ENCODE assay signal across 20 mouse cellular contexts in genomic region chr15:77039211-77039700, GRCm38 (mm10). TPM values are rescaled to one million over a fixed set of nuclear protein-coding genes. Genes with fewer than 3 reads are reported as not detected.
DNase-seq lines count a peak whose midpoint lies in the region; ATAC-seq and TF ChIP-seq lines count a peak whose summit lies in the region.
"Had no signal": no experiment of that assay in that cellular context is flagged by ENCODE, and none has a peak within 500 bp of the region (broad histone marks: within the 10 kb centered on the region; RNA-seq: fewer than 3 reads in every experiment).

No protein-coding gene starts in this region.

- H3K4me3 ChIP-seq in heart, embryonic 13.5 days, result no peak overlapping the region
- H3K4me3 ChIP-seq in heart, adult 2 months, result no peak overlapping the region
- H3K4me3 ChIP-seq in embryonic facial prominence, embryonic 14.5 days (ENCODE audit: low read depth, low read length), result no peak overlapping the region
- H3K4me3 ChIP-seq in left cerebral cortex, adult 2 months, result no peak overlapping the region
- H3K4me3 ChIP-seq in kidney, embryonic 15.5 days (replicated peaks), result no peak overlapping the region
- no peak overlapping the region for H3K4me3 ChIP-seq in midbrain, embryonic 13.5 days (replicated peaks)
- H3K4me3 ChIP-seq: midbrain, embryonic 10.5 days had no signal

- no peaks in the 10 kb centered on the region for H3K36me3 ChIP-seq in heart, embryonic 13.5 days
- peaks cover 2% of the 10 kb centered on the region; the same call in 1 of the 2 replicates for H3K36me3 ChIP-seq in heart, adult 2 months (ENCODE audit: control insufficient read depth, insufficient read depth, low read length)
- H3K36me3 ChIP-seq in embryonic facial prominence, embryonic 14.5 days (ENCODE audit: control insufficient read depth, insufficient read depth, low read length), result no peaks in the 10 kb centered on the region
- H3K36me3 ChIP-seq in kidney, embryonic 15.5 days, result no peaks in the 10 kb centered on the region
- H3K36me3 ChIP-seq in midbrain, embryonic 13.5 days, result no peaks in the 10 kb centered on the region
- H3K36me3 ChIP-seq: midbrain, embryonic 10.5 days had no signal

- DNase-seq in heart, adult 2 months, result no peak
- peak; percentile 40 for DNase-seq in embryo, embryonic 10.5 days (ENCODE audit: low spot score)
- no peak for DNase-seq in embryonic facial prominence, embryonic 14.5 days (ENCODE audit: low spot score)
- DNase-seq in left cerebral cortex, adult 2 months (ENCODE audit: extremely low spot score in 1 of 2, low spot score in 2 of 2), result no peak
- DNase-seq: cerebellum, postnatal 25 days; kidney, adult 2 months; kidney, postnatal 14 days; lung, embryonic 14.5 days; lung, postnatal 36 days; right cerebral cortex, postnatal 25 days had no signal

- intact Hi-C loops in heart, adult 2 months (cut with DNase I), result loop anchor here (2.0 to 5.0 kb wide), 4 partner anchors 62 to 328 kb away; no protein-coding TSS in a partner anchor
- intact Hi-C loops in left cerebral cortex, adult 2 months (cut with DNase I), result no loop called here

- ATAC-seq in heart, embryonic 13.5 days (ENCODE audit: extremely low read depth, insufficient number of reproducible peaks, low FRiP score, low TSS enrichment), result no peak
- ATAC-seq in embryonic facial prominence, embryonic 14.5 days (ENCODE audit: low read depth), result no peak
- no peak for ATAC-seq in kidney, embryonic 15.5 days (replicated peaks; ENCODE audit: low FRiP score)
- no peak for ATAC-seq in midbrain, embryonic 13.5 days
- ATAC-seq: Patski had no signal

- no peak for TF ChIP-seq CTCF in heart, adult 2 months (IDR thresholded peaks at IDR 0.05)
- no peak for TF ChIP-seq CTCF in left cerebral cortex, adult 2 months (IDR thresholded peaks at IDR 0.05)

- H3K4me2 ChIP-seq in heart, embryonic 13.5 days, result no peak overlapping the region
- no peak overlapping the region for H3K4me2 ChIP-seq in embryonic facial prominence, embryonic 14.5 days (ENCODE audit: low read depth, low read length)
- H3K4me2 ChIP-seq in kidney, embryonic 15.5 days, result no peak overlapping the region
- no peak overlapping the region for H3K4me2 ChIP-seq in midbrain, embryonic 13.5 days (replicated peaks)
- H3K4me2 ChIP-seq: liver, embryonic 11.5 days; lung, embryonic 14.5 days had no signal

- no peaks in the 10 kb centered on the region for H3K9me3 ChIP-seq in heart, embryonic 13.5 days
- H3K9me3 ChIP-seq in embryonic facial prominence, embryonic 14.5 days (ENCODE audit: control insufficient read depth, low read length), result no peaks in the 10 kb centered on the region
- H3K9me3 ChIP-seq in kidney, embryonic 15.5 days (replicated peaks), result no peaks in the 10 kb centered on the region
- no peaks in the 10 kb centered on the region for H3K9me3 ChIP-seq in midbrain, embryonic 13.5 days
- H3K9me3 ChIP-seq: midbrain, embryonic 10.5 days had no signal

- H3K79me2 ChIP-seq in heart, adult 2 months (replicated peaks; ENCODE audit: control insufficient read depth, insufficient read depth, low read length), result no peaks in the 10 kb centered on the region

- TF ChIP-seq EP300 in heart, adult 2 months (IDR thresholded peaks at IDR 0.05; ENCODE audit: insufficient read depth, low read depth, low read length), result no peak

- H3K27me3 ChIP-seq in heart, embryonic 13.5 days (replicated peaks), result no peaks in the 10 kb centered on the region
- H3K27me3 ChIP-seq in heart, adult 2 months (ENCODE audit: control insufficient read depth, insufficient read depth, low read length), result no peaks in the 10 kb centered on the region
- H3K27me3 ChIP-seq in embryonic facial prominence, embryonic 14.5 days (replicated peaks; ENCODE audit: control insufficient read depth, insufficient read depth, low read length), result no peaks in the 10 kb centered on the region
- no peaks in the 10 kb centered on the region for H3K27me3 ChIP-seq in kidney, embryonic 15.5 days
- H3K27me3 ChIP-seq in midbrain, embryonic 13.5 days, result no peaks in the 10 kb centered on the region
- H3K27me3 ChIP-seq: Patski had no signal

- H3K27ac ChIP-seq in heart, embryonic 13.5 days (replicated peaks), result peak overlapping the region; percentile 100
- no peak overlapping the region for H3K27ac ChIP-seq in heart, adult 2 months
- peak overlapping the region; percentile 16; the same call in 1 of the 2 replicates for H3K27ac ChIP-seq in embryonic facial prominence, embryonic 14.5 days (replicated peaks; ENCODE audit: low read depth, low read length)
- H3K27ac ChIP-seq in left cerebral cortex, adult 2 months, result no peak overlapping the region
- no peak overlapping the region for H3K27ac ChIP-seq in kidney, embryonic 15.5 days
- H3K27ac ChIP-seq in midbrain, embryonic 13.5 days, result no peak overlapping the region
- H3K27ac ChIP-seq: midbrain, embryonic 10.5 days had no signal

- WGBS in heart, embryonic 13.5 days, result 50% methylated on average over 7 of the region's 9 CpGs
- 90% methylated on average over 5 of the region's 9 CpGs for WGBS in heart, adult 2 months
- WGBS in embryonic facial prominence, embryonic 14.5 days, result 59% methylated on average over 8 of the region's 9 CpGs
- 72% methylated on average over 9 of the region's 9 CpGs for WGBS in kidney, embryonic 15.5 days
- 76% methylated on average over 9 of the region's 9 CpGs for whole genome bisulfite sequencing in midbrain, embryonic 13.5 days

- peaks cover 75% of the 10 kb centered on the region for H3K4me1 ChIP-seq in heart, embryonic 13.5 days
- peaks cover 21% of the 10 kb centered on the region for H3K4me1 ChIP-seq in heart, adult 2 months (ENCODE audit: control insufficient read depth, insufficient read depth, low read length)
- peaks cover 44% of the 10 kb centered on the region for H3K4me1 ChIP-seq in embryonic facial prominence, embryonic 14.5 days (ENCODE audit: control insufficient read depth, insufficient read depth, low read length)
- peaks cover 52% of the 10 kb centered on the region for H3K4me1 ChIP-seq in kidney, embryonic 15.5 days
- H3K4me1 ChIP-seq in midbrain, embryonic 13.5 days (replicated peaks), result peaks cover 14% of the 10 kb centered on the region

- 0 out of 2 replicates have a peak overlapping the region, but pooled peaks have one; percentile 65 for H3K9ac ChIP-seq in heart, embryonic 13.5 days
- no peak overlapping the region for H3K9ac ChIP-seq in heart, adult 2 months (ENCODE audit: low read depth, low read length)
- no peak overlapping the region for H3K9ac ChIP-seq in embryonic facial prominence, embryonic 14.5 days (ENCODE audit: low read depth, low read length)
- no peak overlapping the region for H3K9ac ChIP-seq in kidney, embryonic 15.5 days
- H3K9ac ChIP-seq in midbrain, embryonic 13.5 days (replicated peaks), result no peak overlapping the region
- H3K9ac ChIP-seq: lung, embryonic 14.5 days had no signal

- no peak for TF ChIP-seq POLR2A in heart, adult 2 months (IDR thresholded peaks at IDR 0.05; ENCODE audit: insufficient read depth, low read depth, low read length)

RNA-seq across cellular contexts. Expression of gene Apol6, which starts 5.3 kb away (rescaled TPM):
- 0.06 and 0.15 TPM in 2 replicates for polyA plus RNA-seq in heart, embryonic 13.5 days (2015; fragmentation: Nextera tagmentation; extraction: Ambion mirVana)
- under 1 TPM; 0.47 to 0.89 TPM for total RNA-seq in heart, adult 2 months (2021)
- polyA plus RNA-seq in heart, adult 2 months (2012; rRNA removed), result 3.3 and 8.0 TPM in 2 replicates
- polyA plus RNA-seq in embryonic facial prominence, embryonic 14.5 days (2014; fragmentation: Nextera tagmentation; extraction: Ambion mirVana), result 0.21 TPM in 2 replicates
- total RNA-seq in left cerebral cortex, adult 2 months (2021), result under 1 TPM in 1 of 2 experiments, not detected in 1; 0.19 TPM
- 0.23 TPM in 1 of 2 replicates, not detected in the other for polyA plus RNA-seq in kidney, embryonic 15.5 days (2015; fragmentation: Nextera tagmentation; extraction: Ambion mirVana)
- polyA plus RNA-seq in midbrain, embryonic 13.5 days (2015; fragmentation: Nextera tagmentation; extraction: Ambion mirVana), result not detected in 2 replicates
- total RNA-seq: granulocyte monocyte progenitor cell, adult 5-6 weeks had no signal
- polyA plus RNA-seq: forebrain, embryonic 11.5 days; hindbrain, embryonic 11.5 days; liver, embryonic 11.5 days; midbrain, embryonic 10.5 days had no signal

RNA-seq across cellular contexts. Expression of gene Mb, which starts 11.2 kb away (rescaled TPM):
- 519 and 566 TPM in 2 replicates for polyA plus RNA-seq in heart, embryonic 13.5 days (2015; fragmentation: Nextera tagmentation; extraction: Ambion mirVana)
- total RNA-seq in heart, adult 2 months (2021), result over 10,000 TPM; 17,740 to 20,311 TPM
- polyA plus RNA-seq in heart, adult 2 months (2012; rRNA removed), result 16,399 and 21,043 TPM in 2 replicates
- polyA plus RNA-seq in embryonic facial prominence, embryonic 14.5 days (2014; fragmentation: Nextera tagmentation; extraction: Ambion mirVana), result 12.9 and 13.9 TPM in 2 replicates
- total RNA-seq in left cerebral cortex, adult 2 months (2021), result under 1 TPM in 1 of 2 experiments, not detected in 1; 0.33 TPM
- polyA plus RNA-seq in kidney, embryonic 15.5 days (2015; fragmentation: Nextera tagmentation; extraction: Ambion mirVana), result 0.49 and 1.2 TPM in 2 replicates
- polyA plus RNA-seq in midbrain, embryonic 13.5 days (2015; fragmentation: Nextera tagmentation; extraction: Ambion mirVana), result not detected in 2 replicates
- total RNA-seq: granulocyte monocyte progenitor cell, adult 5-6 weeks; left cerebral cortex, postnatal 36 days had no signal
- polyA plus RNA-seq: forebrain, embryonic 11.5 days; Patski had no signal

Comparison
In these comparisons a context has a peak if more than half of its experiments do, and no peak if none do; other contexts are left out.
1. H3K27ac ChIP-seq: peak in heart, embryonic 13.5 days (single experiment) and embryonic facial prominence, embryonic 14.5 days (single experiment); none in heart, adult 2 months (single experiment), left cerebral cortex, adult 2 months (single experiment), kidney, embryonic 15.5 days (single experiment) and midbrain, embryonic 13.5 days (single experiment).
2. RNA of gene Mb, which starts 11.2 kb away (polyA plus RNA-seq): 16,399 to 21,043 TPM in heart, adult 2 months and 519 to 566 TPM in heart, embryonic 13.5 days; 12.9 to 13.9 TPM in embryonic facial prominence, embryonic 14.5 days, 0.49 to 1.2 TPM in kidney, embryonic 15.5 days and not detected in midbrain, embryonic 13.5 days; every median in the first group is over 10 times any median in the second.